Comparison of ENCODE assay signal across 8 mouse cellular contexts in the genomic region with DNA sequence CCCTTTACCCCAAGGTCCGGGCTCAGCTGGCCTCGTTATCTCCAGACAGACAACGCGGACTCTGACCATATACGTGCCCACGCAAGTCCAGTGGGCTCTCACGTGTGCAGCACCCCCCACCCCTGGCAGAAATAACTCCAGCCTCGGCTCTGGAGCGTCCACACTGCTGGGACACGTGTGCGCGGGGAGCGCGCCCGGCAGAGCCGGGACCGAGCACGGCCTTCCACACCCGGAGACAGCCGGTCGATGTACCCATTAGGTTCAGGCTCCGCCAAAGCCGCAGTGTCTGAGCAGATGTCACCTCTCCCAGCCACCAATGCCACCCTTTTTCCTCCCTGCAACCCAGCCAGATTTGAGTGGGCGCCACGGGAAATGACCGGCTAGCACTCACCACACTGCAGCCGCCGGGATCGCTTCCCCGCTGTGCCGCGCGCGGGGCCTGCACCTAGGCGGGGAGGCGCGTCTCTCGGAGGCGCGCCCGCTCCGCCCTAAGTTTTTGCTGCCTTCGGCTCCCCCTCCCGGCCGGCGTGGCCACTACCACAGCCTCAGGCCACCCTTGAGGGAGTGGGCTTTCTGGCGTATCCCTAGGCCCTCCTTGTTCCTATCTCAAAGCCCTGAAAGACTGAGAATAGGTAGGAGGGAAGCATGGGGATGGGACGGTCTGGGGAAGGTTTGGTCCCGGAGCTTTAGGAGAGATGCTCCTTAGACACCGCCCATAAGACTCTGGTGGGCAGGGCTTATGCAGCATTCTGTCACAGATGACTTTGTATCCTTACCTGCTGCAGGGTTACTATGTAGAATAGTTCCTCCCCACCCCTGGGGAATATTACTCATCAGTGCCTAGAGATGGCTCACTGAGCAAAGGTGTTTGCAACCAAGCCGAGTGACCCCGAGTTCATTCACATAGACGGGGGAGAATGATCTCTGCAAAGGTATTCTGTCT. TPM values are rescaled to one million over a fixed set of nuclear protein-coding genes. Genes with fewer than 3 reads are reported as not detected.
DNase-seq lines count a peak whose midpoint lies in the region; ATAC-seq lines count a peak whose summit lies in the region.

Slc25a22 (minus strand) TSS at position 715 of the 943 bp plus-strand sequence.

- peak; percentile 82 for DNase-seq in T-cell, adult 2 months (ENCODE audit: low spot score)
- DNase-seq in cerebellum, adult 9-10 months: peak; percentile 88
- DNase-seq in heart, postnatal 4 days: peak; percentile 86
- peak; percentile 82 for DNase-seq in layer of hippocampus, adult 9-11 months
- DNase-seq in lung, postnatal 10 days: peak; percentile 90
- peak; percentile 85 for DNase-seq in retina, embryonic 14.5 days (ENCODE audit: low spot score)
- DNase-seq in urinary bladder, adult 2 months (ENCODE audit: low spot score): no peak

- ATAC-seq in frontal cortex, adult (ENCODE audit: low TSS enrichment): peak; percentile 60

RNA-seq across cellular contexts. Expression of gene Slc25a22, which starts in this region (rescaled TPM):
- 10 to 100 TPM; 30.5 to 32.3 TPM for total RNA-seq in heart, postnatal 4 days (2021)
- polyA plus RNA-seq in urinary bladder, adult 2 months (2012; rRNA removed): 42.0 and 55.2 TPM in 2 replicates
